Mouse (Mus musculus) neural tube, embryonic 10.5 days (tissue): ENCODE measurements at regions not wholly inside any gene's neighbourhood (a gene's known extent, or its start where the extent isn't known, plus 50 kb on each side); places are given as distances from the start of the nearest gene placed in this dataset.

Experiments
- DNase-seq: peaks from one replicate; pipeline ENCODE4 v3.0.0-alpha.2; 2017; ENCODE audit warnings: low spot score; ENCODE audit errors: extremely low spot score

- no peak for DNase-seq
These were observed 116.3 kb upstream of the Irak1bp1 start for GRCm38 (mm10) chr9:82712769-82713733.

DNA sequence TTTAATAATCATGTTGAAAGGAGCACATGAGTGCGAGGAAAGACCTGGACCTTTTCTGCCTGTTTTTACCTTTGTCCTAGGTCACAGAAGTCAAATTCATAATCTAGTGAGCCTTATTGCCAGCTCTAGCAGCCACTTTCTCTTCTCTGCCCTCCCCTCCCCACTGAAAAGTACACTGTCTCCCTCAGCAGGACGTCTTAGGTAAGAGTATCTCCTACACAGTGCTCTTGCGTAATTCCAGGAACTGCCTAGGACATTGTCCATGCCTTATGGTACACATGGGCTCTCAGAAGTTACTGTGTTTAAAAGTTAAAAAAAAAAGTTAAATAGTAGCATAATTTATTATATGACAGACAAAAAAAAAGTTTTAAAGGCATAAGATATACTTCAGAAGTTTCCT lies 100.7 kb upstream of the Irak1bp1 start:
- no peak for DNase-seq

DNA sequence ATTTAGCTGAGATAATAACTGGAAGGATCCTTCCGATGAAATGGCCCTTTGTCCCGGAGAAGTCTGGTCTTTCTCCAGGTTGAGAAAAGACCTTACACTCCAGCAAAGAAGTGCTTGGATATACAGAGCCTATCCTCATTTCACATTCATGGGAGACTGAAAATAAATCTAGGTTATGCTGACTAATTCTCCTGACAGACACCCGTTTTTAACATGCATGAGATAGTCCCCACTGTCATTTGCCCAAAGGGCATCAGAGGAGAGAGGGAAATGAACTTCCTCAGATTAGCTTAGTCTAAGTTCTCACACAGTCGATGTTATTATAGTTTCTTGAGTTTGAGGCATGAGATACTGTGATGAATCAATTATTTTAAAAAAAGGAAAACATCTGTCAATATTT lies 99.7 kb upstream of the Irak1bp1 start:
- DNase-seq: no peak

- no peak for DNase-seq
These were observed 96.2 kb upstream of the Irak1bp1 start for GRCm38 (mm10) chr9:82733024-82733585.

DNA sequence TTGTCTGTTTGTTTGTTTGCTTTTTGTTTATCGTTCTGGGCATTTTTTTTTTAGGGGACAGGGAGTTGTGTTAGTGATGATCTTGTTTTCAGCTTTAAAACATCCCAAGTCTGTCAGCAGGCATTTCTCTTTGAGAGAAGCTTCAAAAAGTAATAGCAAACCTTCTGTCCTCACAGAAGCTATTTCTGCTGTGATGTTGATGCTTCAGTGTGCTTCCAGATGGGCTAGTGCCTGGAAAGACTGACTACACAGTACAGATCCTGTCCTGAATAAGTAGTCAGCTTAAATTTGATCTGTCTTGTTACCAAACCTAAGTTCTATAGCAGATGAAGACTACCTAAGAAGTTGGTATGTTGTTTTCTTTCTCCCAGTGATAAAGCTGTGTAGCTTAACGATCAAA lies 94.4 kb upstream of the Irak1bp1 start:
- DNase-seq: no peak

GRCm38 (mm10) chr9:82759979-82760378 lies 69.4 kb upstream of the Irak1bp1 start:
- no peak for DNase-seq

GRCm38 (mm10) chr9:82760682-82761468 lies 68.5 kb upstream of the Irak1bp1 start:
- DNase-seq: no peak

- DNase-seq: no peak
These were observed 65.7 kb upstream of the Irak1bp1 start for GRCm38 (mm10) chr9:82763651-82764050.
